31 mouse cellular contexts compared by ENCODE assay signal in the genomic region with DNA sequence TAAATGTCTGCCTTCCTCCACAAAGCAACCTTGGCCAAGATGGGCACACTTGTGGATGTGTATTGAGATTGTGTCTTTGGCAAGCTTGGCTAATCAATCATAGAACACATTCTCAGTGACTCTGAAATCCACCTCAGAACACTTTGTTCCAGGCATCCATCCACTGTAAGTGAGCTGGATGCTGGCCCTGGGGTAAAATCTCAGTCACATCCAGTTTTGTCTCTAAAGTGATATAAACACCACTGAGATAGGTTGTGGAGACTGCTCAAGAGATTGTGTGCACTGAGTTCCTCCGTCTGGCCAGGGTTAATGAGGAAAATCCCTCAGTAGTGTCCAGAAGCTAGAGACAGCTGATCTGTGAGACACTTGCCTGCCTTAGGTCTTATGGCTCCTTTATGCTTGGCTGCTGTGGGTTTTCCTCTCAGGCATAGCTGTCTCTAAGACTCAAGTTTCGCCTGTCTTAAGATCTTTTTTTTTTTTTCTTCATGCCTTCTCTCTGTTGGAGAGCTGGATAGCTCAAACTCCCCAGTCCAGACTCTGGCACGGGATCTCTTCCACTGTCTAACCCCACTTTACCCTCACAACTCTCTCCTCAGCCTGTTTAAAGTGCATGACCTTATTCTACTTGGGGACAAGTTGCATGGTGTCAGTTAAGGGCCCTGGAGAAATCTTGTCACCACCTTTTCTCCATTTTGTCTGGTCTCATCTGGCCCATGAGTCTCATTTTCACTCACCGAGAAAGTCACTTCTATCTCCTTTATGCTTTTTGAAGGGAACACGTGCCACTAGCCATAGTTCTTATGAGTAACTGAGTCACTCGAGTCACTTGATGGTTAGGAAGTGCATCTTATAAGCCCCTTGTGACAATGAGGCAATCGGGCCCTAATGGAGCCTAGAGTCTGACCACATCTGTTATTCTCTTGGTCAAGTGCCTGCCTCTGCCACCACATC. TPM values are rescaled to one million over a fixed set of nuclear protein-coding genes. Genes with fewer than 3 reads are reported as not detected.
DNase-seq lines count a peak whose midpoint lies in the region; ATAC-seq and TF ChIP-seq lines count a peak whose summit lies in the region.
"Had no signal": no experiment of that assay in that cellular context is flagged by ENCODE, and none has a peak within 500 bp of the region (broad histone marks: within the 10 kb centered on the region; RNA-seq: fewer than 3 reads in every experiment).

No protein-coding gene starts in this region.

- DNase-seq in liver, adult 2 months (ENCODE audit: extremely low read depth, low read depth, low spot score): no peak
- DNase-seq in liver, postnatal 0 days: no peak
- DNase-seq in lung, postnatal 10 days: peak; percentile 41
- DNase-seq in lung, postnatal 25 days (ENCODE audit: low spot score): no peak
- no peak for DNase-seq in CH12.LX (ENCODE audit: extremely low read depth)
- peak; percentile 6 for DNase-seq in lung, postnatal 36 days
- DNase-seq in kidney, adult 8-10 months: no peak
- no peak for DNase-seq in layer of hippocampus, postnatal 25 days (ENCODE audit: extremely low spot score in 1 of 2, low spot score in 1 of 2)
- DNase-seq: adrenal gland, postnatal 10 days; adrenal gland, postnatal 36 days; cerebellum, adult 11 months; cerebellum, adult 2 months; cerebellum, adult 9-11 months; cerebellum, postnatal 25 days; forebrain, postnatal 0 days; gastrocnemius, adult 2 months; gastrocnemius, postnatal 14 days; heart, adult 18-20 months; heart, postnatal 10 days; heart, postnatal 4 days had no signal

- TF ChIP-seq RAD21 in CH12.LX (IDR thresholded peaks at IDR 0.05; ENCODE audit: low read depth, low read length): no peak

- no peaks in the 10 kb centered on the region for H3K36me3 ChIP-seq in liver, adult 2 months (ENCODE audit: control insufficient read depth, insufficient read depth, low read length)
- no peaks in the 10 kb centered on the region for H3K36me3 ChIP-seq in liver, postnatal 0 days (replicated peaks; ENCODE audit: insufficient read depth, low read length)
- no peaks in the 10 kb centered on the region for H3K36me3 ChIP-seq in CH12.LX (replicated peaks in 1 of 2; ENCODE audit: control insufficient read depth in 1 of 2, insufficient read depth in 1 of 2, low read length in 1 of 2)
- H3K36me3 ChIP-seq: embryonic facial prominence, embryonic 12.5 days; embryonic facial prominence, embryonic 15.5 days; heart, embryonic 12.5 days; heart, embryonic 15.5 days had no signal

- peaks cover 10% of the 10 kb centered on the region for H3K27me3 ChIP-seq in liver, adult 2 months (ENCODE audit: control insufficient read depth, insufficient read depth, low read length)
- peaks cover 15% of the 10 kb centered on the region for H3K27me3 ChIP-seq in liver, postnatal 0 days (ENCODE audit: insufficient read depth, low read length)
- no peaks in the 10 kb centered on the region for H3K27me3 ChIP-seq in CH12.LX (replicated peaks)
- H3K27me3 ChIP-seq: embryonic facial prominence, embryonic 12.5 days; embryonic facial prominence, embryonic 15.5 days; heart, embryonic 12.5 days; heart, embryonic 15.5 days; Patski had no signal

- TF ChIP-seq CTCF in liver, adult 2 months (IDR thresholded peaks at IDR 0.05; ENCODE audit: low read depth, low read length): no peak
- TF ChIP-seq CTCF in liver, postnatal 0 days (IDR thresholded peaks at IDR 0.05; ENCODE audit: low read depth): no peak
- no peak for TF ChIP-seq CTCF in CH12.LX (conservative IDR thresholded peaks at IDR 0.05 in 1 of 2, IDR thresholded peaks at IDR 0.05 in 1 of 2; ENCODE audit: low read depth in 2 of 2, low read length in 2 of 2)

- ATAC-seq in liver, postnatal 0 days: no peak
- ATAC-seq: CD4-positive, CD25-positive, alpha-beta regulatory T cell, adult 4 months; forebrain, embryonic 14.5 days; forebrain, postnatal 0 days; hindbrain, postnatal 0 days; Patski had no signal

- no peak overlapping the region for H3K4me2 ChIP-seq in liver, postnatal 0 days (ENCODE audit: low read depth, low read length)
- no peak overlapping the region for H3K4me2 ChIP-seq in CH12.LX (ENCODE audit: insufficient read depth, low read depth, poor library complexity, severe bottlenecking)
- H3K4me2 ChIP-seq: embryonic facial prominence, embryonic 12.5 days; embryonic facial prominence, embryonic 15.5 days; heart, embryonic 12.5 days; heart, embryonic 15.5 days; hindbrain, embryonic 14.5 days had no signal

- H3K79me2 ChIP-seq in liver, adult 2 months (ENCODE audit: control insufficient read depth, insufficient read depth, low read length): no peaks in the 10 kb centered on the region
- no peaks in the 10 kb centered on the region for H3K79me2 ChIP-seq in CH12.LX (replicated peaks; ENCODE audit: control insufficient read depth, extremely low read depth, insufficient read depth, poor library complexity, severe bottlenecking)

- dilution Hi-C loops in CH12.LX (cut with MboI; ENCODE audit: extremely low pct_ligation_motif_present, extremely low pct_unique_long_range_greater_than_20kb, low sequenced_read_pairs): no loop called here

- 83% methylated on average over 7 of the region's 7 CpGs for WGBS in liver, adult 2 months
- 61% methylated on average over 7 of the region's 7 CpGs for WGBS in liver, postnatal 0 days (ENCODE audit: insufficient replicate concordance)

- in situ Hi-C loops in CH12.LX (cut with MboI; ENCODE audit: low pct_ligation_motif_present, low pct_unique_long_range_greater_than_20kb, low sequenced_read_pairs): no loop called here

- peak overlapping the region; percentile 26 for H3K27ac ChIP-seq in liver, adult 2 months (replicated peaks; ENCODE audit: insufficient read depth, low read depth, low read length)
- no peak overlapping the region for H3K27ac ChIP-seq in liver, postnatal 0 days (ENCODE audit: low read depth)
- peak overlapping the region; percentile 12; the same call in 1 of the 2 replicates for H3K27ac ChIP-seq in CH12.LX (ENCODE audit: insufficient read depth, low read depth)
- H3K27ac ChIP-seq: embryonic facial prominence, embryonic 12.5 days; embryonic facial prominence, embryonic 15.5 days; gastrocnemius, adult 2 months; heart, embryonic 15.5 days; hindbrain, embryonic 14.5 days; hindbrain, postnatal 0 days had no signal

- H3K4me1 ChIP-seq in liver, adult 2 months (ENCODE audit: control insufficient read depth, insufficient read depth, low read length): no peaks in the 10 kb centered on the region
- no peaks in the 10 kb centered on the region for H3K4me1 ChIP-seq in liver, postnatal 0 days (ENCODE audit: insufficient read depth)
- peaks cover 20 to 28% of the 10 kb centered on the region in 2 experiments for H3K4me1 ChIP-seq in CH12.LX (ENCODE audit: control insufficient read depth in 1 of 2, insufficient read depth in 2 of 2)
- H3K4me1 ChIP-seq: embryonic facial prominence, embryonic 12.5 days; embryonic facial prominence, embryonic 15.5 days; heart, embryonic 12.5 days; heart, embryonic 15.5 days had no signal

- TF ChIP-seq EP300 in liver, postnatal 0 days (IDR thresholded peaks at IDR 0.05; ENCODE audit: low read depth): no peak
- TF ChIP-seq EP300 in CH12.LX (IDR thresholded peaks at IDR 0.05; ENCODE audit: low read length): peak; percentile 68; the same call in 1 of the 2 replicates

- H3K9me3 ChIP-seq in liver, postnatal 0 days (ENCODE audit: low read length): no peaks in the 10 kb centered on the region
- H3K9me3 ChIP-seq in CH12.LX (replicated peaks; ENCODE audit: low read length): no peaks in the 10 kb centered on the region
- H3K9me3 ChIP-seq: embryonic facial prominence, embryonic 12.5 days; embryonic facial prominence, embryonic 15.5 days; heart, embryonic 12.5 days; heart, embryonic 15.5 days had no signal

- TF ChIP-seq POLR2A in liver, adult 2 months (IDR thresholded peaks at IDR 0.05; ENCODE audit: extremely low read depth, insufficient read depth, low read length): no peak
- no peak for TF ChIP-seq POLR2A in CH12.LX (IDR thresholded peaks at IDR 0.05; ENCODE audit: low read depth, low read length)

- H3K9ac ChIP-seq in liver, adult 2 months (ENCODE audit: low read depth, low read length): no peak overlapping the region
- no peak overlapping the region for H3K9ac ChIP-seq in liver, postnatal 0 days (replicated peaks)
- H3K9ac ChIP-seq in CH12.LX (ENCODE audit: insufficient read depth, low read depth): no peak overlapping the region
- H3K9ac ChIP-seq: embryonic facial prominence, embryonic 12.5 days; embryonic facial prominence, embryonic 15.5 days; forebrain, postnatal 0 days; heart, embryonic 12.5 days; heart, embryonic 15.5 days; hindbrain, embryonic 14.5 days had no signal

- no peak overlapping the region for H3K4me3 ChIP-seq in liver, adult 2 months (ENCODE audit: insufficient read depth, low read depth, low read length)
- no peak overlapping the region for H3K4me3 ChIP-seq in liver, postnatal 0 days (ENCODE audit: low read depth, low read length)
- H3K4me3 ChIP-seq in CH12.LX (replicated peaks in 1 of 3; ENCODE audit: low read depth in 2 of 3, low read length in 2 of 3, poor library complexity in 1 of 3): no peak overlapping the region
- H3K4me3 ChIP-seq: embryonic facial prominence, embryonic 12.5 days; embryonic facial prominence, embryonic 15.5 days; gastrocnemius, adult 2 months; heart, embryonic 12.5 days; heart, embryonic 15.5 days had no signal

TF ChIP-seq in CH12.LX, 34 proteins besides CTCF, POLR2A, EP300 and RAD21 (continues in another document):
- TF ChIP-seq NRF1 (IDR thresholded peaks at IDR 0.05; ENCODE audit: low read depth, low read length): no peak
- no peak for TF ChIP-seq ELF1 (IDR thresholded peaks at IDR 0.05; ENCODE audit: low read depth, low read length)
- TF ChIP-seq NELFE (IDR thresholded peaks at IDR 0.05; ENCODE audit: low read depth, low read length): no peak
- TF ChIP-seq CHD2 (IDR thresholded peaks at IDR 0.05; ENCODE audit: low read length): no peak
- peak; percentile 75 for TF ChIP-seq ZNF384 (IDR thresholded peaks at IDR 0.05; ENCODE audit: low read depth, low read length)
- no peak for TF ChIP-seq TBP (conservative IDR thresholded peaks at IDR 0.05; ENCODE audit: low read depth, low read length)
- TF ChIP-seq BHLHE40 (IDR thresholded peaks at IDR 0.05; ENCODE audit: low read depth, low read length): peak; percentile 99
- 0 out of 2 replicates have a peak, but pooled peaks have one; percentile 22 for TF ChIP-seq UBTF (IDR thresholded peaks at IDR 0.05; ENCODE audit: low read depth, low read length)
- peak; percentile 89 for TF ChIP-seq ETS1 (conservative IDR thresholded peaks at IDR 0.05; ENCODE audit: low read depth, low read length)
- TF ChIP-seq KAT2A (IDR thresholded peaks at IDR 0.05; ENCODE audit: insufficient replicate concordance, low read length): no peak
- peak; percentile 29; the same call in 1 of the 2 replicates for TF ChIP-seq MEF2A (IDR thresholded peaks at IDR 0.05; ENCODE audit: borderline replicate concordance, low read depth, low read length)

RNA-seq across cellular contexts. Expression of gene Slc1a2, which starts 54.5 kb away (rescaled TPM):
- 112 and 167 TPM in 2 replicates for total RNA-seq in liver, adult 2 months (2014; rRNA removed)
- 89.4 and 97.7 TPM in 2 replicates for polyA plus RNA-seq in liver, adult 2 months (2012; rRNA removed)
- polyA plus RNA-seq in liver, postnatal 0 days (2015; fragmentation: Nextera tagmentation; extraction: Ambion mirVana): 0.74 and 1.1 TPM in 2 replicates
- 0.80 and 1.6 TPM in 2 replicates for total RNA-seq in CH12.LX (2012; rRNA removed)
- 0.59 and 1.3 TPM in 2 replicates for total RNA-seq in CH12.LX (2014; rRNA removed)
- polyA plus RNA-seq in CH12.LX (2012; ENCODE audit: insufficient read length, low read depth): 1.3 and 1.6 TPM in 2 replicates
- 1,000 to 10,000 TPM; 1,831 to 2,193 TPM for total RNA-seq in layer of hippocampus, postnatal 25 days (2021)
- total RNA-seq: common myeloid progenitor, adult 5-6 weeks had no signal
- polyA plus RNA-seq: C2C12 had no signal

Comparison
In these comparisons a context has a peak if more than half of its experiments do, and no peak if none do; other contexts are left out.
1. DNase-seq: peak in lung, postnatal 10 days (single experiment) and lung, postnatal 36 days (single experiment); none in liver, adult 2 months (single experiment), liver, postnatal 0 days (single experiment), lung, postnatal 25 days (single experiment), CH12.LX (single experiment), kidney, adult 8-10 months (0 of 2) and layer of hippocampus, postnatal 25 days (0 of 2).
2. RNA of gene Slc1a2, which starts 54.5 kb away (total RNA-seq): 1,831 to 2,193 TPM in layer of hippocampus, postnatal 25 days and 112 to 167 TPM in liver, adult 2 months; 0.59 to 1.6 TPM in CH12.LX; every median in the first group is over 10 times any median in the second.